Mouse (Mus musculus) lung, embryonic 16.5 days (tissue): ENCODE measurements at regions not wholly inside any gene's neighbourhood (a gene's known extent, or its start where the extent isn't known, plus 50 kb on each side); places are given as distances from the start of the nearest gene placed in this dataset.
A peak's percentile ranks its signal among the peaks of the same experiment; 100 is the strongest.
"Not testable (repeated sequence)": the region's sequence is repeated elsewhere in the genome, so short reads cannot be mapped to it uniquely, and the experiment has no call there.

Experiments
- ATAC-seq: fragments of 200-750 bp; cut with Nextera tagmentation; 2 replicates; pipeline ENCODE4 v1.8.0; 2017; ENCODE audit warnings: low read depth, mild to moderate bottlenecking, moderate library complexity
- H3K27ac ChIP-seq: fragments of 300-500 bp; sonication (generic); 2 replicates; pipeline ENCODE4 v1.5.1; 2014; ENCODE audit warnings: mild to moderate bottlenecking, control low read depth, low read length
- H3K27me3 ChIP-seq: fragments of 300-500 bp; sonication (generic); 2 replicates; pipeline ENCODE4 v1.6.1; 2014; ENCODE audit warnings: low read depth, low read length, mixed read lengths; ENCODE audit not compliant: control insufficient read depth, insufficient read depth
- H3K36me3 ChIP-seq: fragments of 300-500 bp; sonication (generic); 2 replicates; pipeline ENCODE4 v1.6.1; 2014; ENCODE audit warnings: low read length; ENCODE audit not compliant: control insufficient read depth, insufficient read depth
- H3K4me1 ChIP-seq: fragments of 300-500 bp; sonication (generic); replicated peaks from 2 replicates; pipeline ENCODE4 v1.6.1; 2014; ENCODE audit warnings: low read length, mixed read lengths; ENCODE audit not compliant: control insufficient read depth, insufficient read depth
- H3K4me2 ChIP-seq: fragments of 300-500 bp; sonication (generic); 2 replicates; pipeline ENCODE4 v1.6.1; 2014; ENCODE audit warnings: low read depth, low read length, control low read depth
- H3K4me3 ChIP-seq: fragments of 300-500 bp; sonication (generic); 2 replicates; pipeline ENCODE4 v1.5.1; 2014; ENCODE audit warnings: mild to moderate bottlenecking, low read length, control low read depth
- H3K9ac ChIP-seq: fragments of 300-500 bp; sonication (generic); 2 replicates; pipeline ENCODE4 v1.6.1; 2014; ENCODE audit warnings: low read length, control low read depth
- H3K9me3 ChIP-seq: fragments of 300-500 bp; sonication (generic); 2 replicates; pipeline ENCODE4 v1.6.1; 2016; ENCODE audit warnings: low read length; ENCODE audit not compliant: control insufficient read depth
- WGBS: fragments of 180-500 bp; shearing (Covaris S2); extraction: QIAGEN DNeasy Blood & Tissue Kit; methylation state at CpG from one replicate; pipeline ENCODE4 v1.1.7; 2014; 5-methylcytosine and 5-hydroxymethylcytosine counted together

GRCm38 (mm10) chr11:91342629-91343028 is 234.7 kb downstream of the Kif2b start:
- no peaks in the 10 kb centered on the region for H3K36me3 ChIP-seq
- no peak overlapping the region for H3K27ac ChIP-seq
- 79% methylated on average over 1 of the region's 1 CpGs for WGBS
- no peaks in the 10 kb centered on the region for H3K4me1 ChIP-seq
- H3K27me3 ChIP-seq = no peaks in the 10 kb centered on the region
- H3K4me2 ChIP-seq = no peak overlapping the region
- no peak for ATAC-seq
- no peak overlapping the region for H3K4me3 ChIP-seq
- H3K9ac ChIP-seq = no peak overlapping the region
- H3K9me3 ChIP-seq = no peaks in the 10 kb centered on the region

GRCm38 (mm10) chr11:91333056-91333455 is 244.3 kb downstream of the Kif2b start:
- no peaks in the 10 kb centered on the region for H3K9me3 ChIP-seq
- H3K36me3 ChIP-seq = no peaks in the 10 kb centered on the region
- 64% methylated on average over 3 of the region's 3 CpGs for WGBS

GRCm38 (mm10) chr11:91327543-91327942 is 249.8 kb downstream of the Kif2b start:
- Histone ChIP-seq H3K4me2 (no peak overlapping the region), H3K9me3 (no peaks in the 10 kb centered on the region), H3K27ac (no peak overlapping the region), H3K4me3 (no peak overlapping the region), H3K9ac (no peak overlapping the region), H3K36me3 (no peaks in the 10 kb centered on the region), H3K27me3 (no peaks in the 10 kb centered on the region), H3K4me1 (no peaks in the 10 kb centered on the region)
- 79% methylated on average over 8 of the region's 8 CpGs for WGBS
- no peak for ATAC-seq

More at GRCm38 (mm10) chr11:91333056-91333455, 244.3 kb downstream of the Kif2b start:
- Histone ChIP-seq H3K27me3 (no peaks in the 10 kb centered on the region), H3K4me3 (no peak overlapping the region), H3K9ac (no peak overlapping the region), H3K27ac (no peak overlapping the region), H3K4me2 (no peak overlapping the region), H3K4me1 (no peaks in the 10 kb centered on the region)
- no peak for ATAC-seq

- ATAC-seq = no peak
- no peak overlapping the region for H3K4me3 ChIP-seq
- 45% methylated on average over 3 of the region's 3 CpGs for WGBS
- no peaks in the 10 kb centered on the region for H3K36me3 ChIP-seq
- H3K4me2 ChIP-seq = no peak overlapping the region
- no peaks in the 10 kb centered on the region for H3K9me3 ChIP-seq
- no peak overlapping the region for H3K9ac ChIP-seq
- H3K4me1 ChIP-seq = no peaks in the 10 kb centered on the region
- H3K27ac ChIP-seq = no peak overlapping the region
- H3K27me3 ChIP-seq = no peaks in the 10 kb centered on the region
Measured at GRCm38 (mm10) chr11:91310212-91310742, 267.1 kb downstream of the Kif2b start.

- no peaks in the 10 kb centered on the region for H3K36me3 ChIP-seq
- H3K4me1 ChIP-seq = no peaks in the 10 kb centered on the region
- no peak overlapping the region for H3K9ac ChIP-seq
- no peak overlapping the region for H3K27ac ChIP-seq
- ATAC-seq = no peak
- no peak overlapping the region for H3K4me2 ChIP-seq
- no peaks in the 10 kb centered on the region for H3K27me3 ChIP-seq
- WGBS = 47% methylated on average over 10 of the region's 10 CpGs
- H3K4me3 ChIP-seq = no peak overlapping the region
- no peaks in the 10 kb centered on the region for H3K9me3 ChIP-seq
Measured at GRCm38 (mm10) chr11:91289194-91290123, 287.9 kb downstream of the Kif2b start.

GRCm38 (mm10) chr11:91286376-91286775 is 291.0 kb downstream of the Kif2b start:
- Histone ChIP-seq H3K27ac (no peak overlapping the region), H3K4me2 (no peak overlapping the region), H3K4me1 (no peaks in the 10 kb centered on the region), H3K36me3 (no peaks in the 10 kb centered on the region), H3K4me3 (no peak overlapping the region), H3K9me3 (no peaks in the 10 kb centered on the region), H3K27me3 (no peaks in the 10 kb centered on the region), H3K9ac (no peak overlapping the region)
- peak; percentile 60; the same call in 1 of the 2 replicates for ATAC-seq

- Histone ChIP-seq H3K27ac (no peak overlapping the region), H3K27me3 (no peaks in the 10 kb centered on the region), H3K9me3 (no peaks in the 10 kb centered on the region), H3K4me3 (no peak overlapping the region), H3K4me2 (no peak overlapping the region), H3K9ac (no peak overlapping the region), H3K36me3 (no peaks in the 10 kb centered on the region), H3K4me1 (no peaks in the 10 kb centered on the region)
- peak; percentile 74 for ATAC-seq
- 25% methylated on average over 4 of the region's 4 CpGs for WGBS
Measured at GRCm38 (mm10) chr11:91262216-91262615, 315.1 kb downstream of the Kif2b start.

- H3K4me1 ChIP-seq, H3K27ac ChIP-seq, H3K4me3 ChIP-seq, H3K9me3 ChIP-seq, H3K27me3 ChIP-seq, H3K36me3 ChIP-seq, H3K9ac ChIP-seq, ATAC-seq, H3K4me2 ChIP-seq: not testable (repeated sequence)
- 68% methylated on average over 3 of the region's 3 CpGs for WGBS
Measured at GRCm38 (mm10) chr11:91242061-91242460, 335.3 kb downstream of the Kif2b start.

- Histone ChIP-seq H3K36me3 (no peaks in the 10 kb centered on the region), H3K4me1 (no peaks in the 10 kb centered on the region), H3K4me3 (no peak overlapping the region), H3K9me3 (no peaks in the 10 kb centered on the region), H3K9ac (no peak overlapping the region), H3K27ac (no peak overlapping the region), H3K27me3 (no peaks in the 10 kb centered on the region), H3K4me2 (no peak overlapping the region)
- 50% methylated on average over 1 of the region's 1 CpGs for WGBS
- ATAC-seq = no peak
Measured at GRCm38 (mm10) chr11:91216158-91216557, 361.2 kb downstream of the Kif2b start.
